Mouse (Mus musculus) lung, postnatal 25 days (tissue): Measurements from ENCODE around the gene Eno1.
"Not testable (repeated sequence)": the region's sequence is repeated elsewhere in the genome, so short reads cannot be mapped to it uniquely, and the experiment has no call there.

Experiments used
- DNase-seq: peaks from one replicate; pipeline ENCODE4 v3.0.0; 2022; ENCODE audit warnings: low spot score

Eno1 gene

DNA sequence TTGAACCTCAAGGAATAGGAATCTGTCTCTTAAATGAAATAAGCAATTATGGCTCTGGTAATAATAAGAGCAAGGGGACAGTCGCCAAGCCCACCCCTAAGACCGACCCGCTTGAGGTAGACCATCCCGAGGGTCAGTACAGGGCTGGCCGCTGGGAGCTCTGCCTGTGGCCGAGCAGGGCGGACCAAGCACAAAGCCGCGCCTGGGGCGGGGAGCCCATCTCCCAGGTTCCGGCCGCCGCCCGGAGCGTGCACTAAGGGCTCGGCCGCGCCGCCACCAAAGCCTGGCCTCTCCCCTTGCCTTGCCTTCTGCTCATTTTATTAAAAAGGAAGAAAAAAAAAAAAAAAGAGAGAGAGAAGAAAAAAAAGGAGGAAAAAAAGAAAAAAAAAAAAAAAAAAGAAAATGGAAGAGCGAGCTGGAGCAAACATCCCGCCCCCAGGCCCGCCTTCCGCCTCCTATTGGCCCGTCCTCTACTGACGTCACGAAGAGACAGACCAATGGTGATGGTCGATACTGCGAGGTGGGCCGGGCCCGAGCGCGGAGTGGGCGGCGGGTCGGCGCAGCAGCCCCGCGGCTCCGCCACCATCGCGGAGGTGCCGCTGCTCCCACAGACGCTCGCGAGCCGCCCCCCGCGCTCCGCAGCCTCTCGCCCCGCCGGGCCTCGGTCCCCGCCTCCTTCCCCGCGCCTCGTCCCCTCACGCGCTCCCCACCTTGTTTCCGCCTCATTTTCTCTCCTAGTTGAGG lies 44.7 kb downstream of the Eno1 start, which contains the start of gene Rere:
Rere (plus strand) TSS at position 629 of the 744 bp plus-strand sequence.
- peak; percentile 97 for DNase-seq

DNA sequence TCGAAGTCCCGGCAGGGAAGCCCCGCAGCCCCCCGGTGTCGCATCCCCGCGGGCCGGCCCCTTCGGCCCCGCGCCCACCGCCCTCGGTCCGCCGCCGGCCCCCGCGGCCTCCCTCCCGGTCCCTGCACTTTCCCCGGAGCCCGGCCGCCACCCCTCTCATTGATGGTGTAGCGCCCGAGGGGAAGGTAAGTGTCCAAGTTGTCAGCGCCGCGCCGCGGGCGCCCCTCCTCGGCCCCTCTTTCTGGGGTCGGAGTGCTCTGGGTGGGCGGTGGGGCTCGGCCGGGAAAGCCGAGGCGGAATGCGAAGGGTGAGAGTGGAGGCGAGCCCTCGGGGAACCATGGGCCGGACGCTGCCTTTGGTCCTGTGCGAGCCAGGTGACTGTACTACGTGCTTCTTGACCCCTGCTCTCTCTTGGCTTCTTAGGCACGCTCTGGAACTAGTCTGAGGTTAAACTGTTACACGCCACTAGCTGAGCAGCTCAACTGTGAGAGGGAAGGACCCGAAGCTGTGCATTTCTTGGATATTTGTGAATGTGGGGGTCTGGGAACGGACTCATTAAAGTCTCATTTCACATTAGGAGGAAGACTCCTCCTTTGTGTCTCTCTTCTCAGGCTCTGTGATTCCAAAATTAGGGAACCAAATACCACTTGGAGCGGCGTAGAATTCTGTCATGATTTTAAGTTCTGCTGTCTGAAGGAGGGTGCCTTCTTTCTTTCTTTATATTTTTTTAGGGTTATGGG lies 45.5 kb downstream of the Eno1 start:
- DNase-seq, result peak; percentile 26

DNA sequence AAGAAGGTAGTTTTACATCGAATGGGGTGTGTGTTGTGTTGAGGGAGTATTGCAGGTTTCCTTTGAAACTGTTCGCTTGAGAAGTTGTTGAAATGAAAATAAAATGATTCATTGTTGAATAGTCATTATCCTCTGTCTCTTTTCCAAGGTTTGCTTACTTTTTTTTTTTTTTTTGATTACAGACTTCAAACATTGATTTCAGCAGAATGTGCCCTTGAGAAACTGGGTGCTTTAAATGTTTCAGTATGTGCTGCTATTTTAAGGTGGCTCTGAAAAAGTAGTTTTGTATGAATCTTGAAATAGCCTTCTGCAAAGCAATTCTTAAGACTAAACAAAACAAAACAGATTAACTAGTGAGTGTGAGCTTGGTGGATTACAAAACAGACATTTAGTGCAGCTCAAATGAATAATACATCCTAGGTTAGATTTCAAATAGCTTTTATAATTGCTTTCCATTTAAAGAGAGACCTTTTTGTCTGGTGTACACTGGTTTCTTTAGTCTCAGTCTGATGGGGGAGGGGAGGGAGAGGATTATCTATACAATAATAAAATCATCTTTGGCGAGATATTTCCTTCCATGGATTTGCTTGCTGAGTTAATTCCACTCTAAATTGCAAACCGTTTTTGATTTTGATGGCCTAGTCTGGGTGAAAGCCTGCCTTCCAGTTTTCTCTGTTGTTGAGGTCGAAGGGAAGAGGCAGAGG lies 46.3 kb downstream of the Eno1 start:
- no peak for DNase-seq

DNA sequence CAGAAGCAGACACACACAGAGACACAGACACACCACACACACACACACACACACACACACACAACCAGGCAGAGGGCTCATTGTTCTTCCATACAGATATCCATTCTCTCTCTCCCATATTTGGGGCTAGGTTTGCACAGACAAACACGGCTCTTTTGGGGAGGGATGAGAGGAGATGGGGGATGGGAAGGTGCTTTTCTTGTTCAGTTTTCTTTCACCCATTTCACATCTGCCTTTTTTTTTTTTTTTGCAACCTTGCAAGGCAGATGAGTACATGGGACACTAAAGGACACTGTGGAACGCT lies 46.8 kb downstream of the Eno1 start:
- DNase-seq, result no peak

DNA sequence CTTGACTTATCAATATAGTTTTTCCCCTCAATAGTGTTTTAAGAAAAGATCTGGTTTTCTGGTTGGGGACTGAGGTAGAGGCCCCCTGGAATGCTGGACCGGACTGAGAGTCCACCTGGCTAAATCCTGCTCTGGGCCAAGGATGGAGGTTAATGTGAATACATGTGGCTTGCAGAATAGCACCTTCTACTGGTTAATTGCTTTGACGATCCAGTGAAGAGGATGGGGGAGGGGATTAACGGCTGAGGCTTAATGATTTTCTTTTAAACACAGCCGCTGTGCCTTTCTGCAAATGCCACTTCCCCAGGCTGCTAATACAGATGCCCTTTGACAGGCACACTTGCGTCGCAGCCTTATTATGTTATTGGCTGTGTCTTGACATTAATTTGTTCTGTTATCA lies 47.5 kb downstream of the Eno1 start:
- DNase-seq, result peak; percentile 36

DNA sequence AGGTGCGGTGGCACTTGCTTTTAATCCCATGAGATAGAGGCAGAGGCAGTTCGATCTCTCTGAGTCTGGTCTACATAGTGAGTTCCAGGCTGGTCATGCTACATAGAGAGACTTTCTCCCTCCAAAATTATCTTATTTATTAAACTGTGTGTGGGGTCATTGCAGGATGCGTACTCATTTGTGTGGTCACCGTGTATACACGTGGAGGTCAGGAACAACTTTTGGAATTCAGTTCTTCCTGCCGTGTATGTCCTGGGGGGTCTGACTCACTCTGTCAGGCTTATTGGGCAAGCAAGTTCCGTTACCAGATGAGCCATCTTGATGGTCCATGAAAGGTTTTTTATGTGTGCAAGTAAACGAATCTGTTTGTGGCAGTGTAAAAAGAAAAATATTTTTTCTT lies 50.5 kb downstream of the Eno1 start:
- no peak for DNase-seq

DNA sequence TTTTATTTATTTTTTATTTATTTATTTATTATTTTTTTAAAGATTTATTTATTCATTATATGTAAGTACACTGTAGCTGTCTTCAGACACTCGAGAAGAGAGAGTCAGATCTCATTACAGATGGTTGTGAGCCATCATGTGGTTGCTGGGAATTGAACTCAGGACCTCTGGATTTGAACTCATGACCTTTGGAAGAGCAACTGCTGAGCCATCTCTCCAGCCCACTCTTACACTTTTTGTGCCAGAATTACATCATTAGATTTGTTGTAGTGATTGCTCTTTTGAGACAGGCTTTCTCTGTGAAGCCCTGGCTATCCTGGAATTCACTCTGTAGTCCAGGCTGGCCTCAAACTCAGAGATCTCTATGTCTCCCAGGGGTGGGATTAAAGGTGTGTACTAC lies 50.9 kb downstream of the Eno1 start:
- DNase-seq, result not testable (repeated sequence)

GRCm38 (mm10) chr4:150291900-150292299 lies 55.4 kb downstream of the Eno1 start:
- no peak for DNase-seq

- DNase-seq, result no peak
Observed at GRCm38 (mm10) chr4:150294870-150295269, 58.3 kb downstream of the Eno1 start.

DNA sequence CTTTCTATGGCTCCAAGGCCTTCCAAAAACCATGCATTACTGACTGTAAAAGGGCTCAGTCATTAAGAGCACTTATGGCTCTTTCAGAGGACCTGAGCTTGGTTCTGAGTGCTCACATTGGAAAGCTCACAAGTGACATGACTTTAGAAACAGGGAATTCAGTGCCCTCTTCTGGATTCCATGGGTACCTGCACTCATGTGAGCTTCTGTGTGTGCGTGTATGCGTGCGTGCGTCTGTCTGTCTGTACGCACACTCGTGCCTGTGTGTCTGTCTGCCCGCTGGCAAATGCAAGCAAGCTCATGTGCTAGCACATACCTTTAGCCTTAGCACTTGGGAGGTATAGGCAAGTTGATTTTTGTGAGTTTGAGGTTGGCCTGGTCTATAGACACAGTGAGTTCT lies 59.4 kb downstream of the Eno1 start:
- DNase-seq, result no peak
